Mouse (Mus musculus) Patski (cell line): ENCODE measurements around the gene Cldnd2. TPM values are rescaled to one million over a fixed set of nuclear protein-coding genes. Genes with fewer than 3 reads are reported as not detected.

Experiments used
- ATAC-seq: fragments of 100-300 bp; one replicate; pipeline ENCODE4 v1.8.0; 2021
- CTCF ChIA-PET: fragments of 350-600 bp; sonication (Branson Sonifier 250); formaldehyde crosslinking; loops from one replicate; lab custom pipeline; 2022; ENCODE audit warnings: inconsistent platforms; lab: Charles Lee
- POLR2A ChIA-PET: fragments of 350-600 bp; sonication (Branson Sonifier 250); formaldehyde crosslinking; loops from one replicate; lab custom pipeline; 2022; ENCODE audit warnings: antibody characterized with exemption, inconsistent platforms; lab: Charles Lee
- DNase-seq: peaks from one replicate; pipeline ENCODE4 v3.0.0-alpha.2; 2011; ENCODE audit warnings: low read depth, low spot score
- H3K27me3 ChIP-seq: fragments of 371-371 bp; one replicate; pipeline ENCODE4 v1.5.1; 2021
- CTCF ChIP-seq: fragments of 100-300 bp; IDR thresholded peaks from one replicate; pipeline ENCODE4 v1.5.1; 2021
- in situ Hi-C: fragments of 300-500 bp; cut with MboI; formaldehyde crosslinking; loops from 3 replicates; pipeline ENCODE4 v1.11.1; 2018; ENCODE audit warnings: low pct_unique_long_range_greater_than_20kb, mixed read lengths
- polyA plus RNA-seq: library from polyadenylated mRNA; unstranded; gene quantifications from one replicate; pipeline ENCODE4 v1.2.3, GENCODE M21; 2021

The Cldnd2 gene
- polyA plus RNA-seq, 1 experiment from 2014 or later: not detected

DNA sequence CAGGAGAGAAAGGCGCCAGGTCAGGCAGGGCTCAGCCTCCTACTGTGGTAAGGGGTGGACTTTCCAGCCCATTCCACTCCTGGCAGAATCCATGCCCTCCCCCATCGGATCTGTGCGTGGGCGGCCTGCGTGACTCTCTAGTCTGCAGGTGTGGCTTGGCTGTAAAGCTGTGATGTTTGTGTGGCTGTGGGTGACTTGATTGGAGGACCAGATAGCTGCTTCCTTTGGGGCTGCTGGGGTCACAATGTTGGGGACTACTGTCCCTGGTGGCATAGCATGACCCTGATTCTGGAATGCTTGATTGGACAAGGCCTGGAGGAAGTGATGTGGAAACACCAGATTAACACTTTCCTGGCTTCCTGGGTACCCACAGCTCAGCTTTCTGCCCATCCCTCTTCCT is 48.1 kb downstream of the Cldnd2 start:
- in situ Hi-C loops: no loop called here
- no peak for DNase-seq
- POLR2A ChIA-PET: interaction anchor here (0.6 kb wide), 1 partner anchor 17 kb away, joined by 5 read pairs; no protein-coding TSS in a partner anchor
- CTCF ChIA-PET: interaction anchor here (0.9 kb wide), 1 partner anchor 110 kb away, joined by 3 read pairs; no protein-coding TSS in a partner anchor
- ATAC-seq: no peak
- H3K27me3 ChIP-seq: peaks cover 8% of the 10 kb centered on the region
- TF ChIP-seq CTCF: no peak

DNA sequence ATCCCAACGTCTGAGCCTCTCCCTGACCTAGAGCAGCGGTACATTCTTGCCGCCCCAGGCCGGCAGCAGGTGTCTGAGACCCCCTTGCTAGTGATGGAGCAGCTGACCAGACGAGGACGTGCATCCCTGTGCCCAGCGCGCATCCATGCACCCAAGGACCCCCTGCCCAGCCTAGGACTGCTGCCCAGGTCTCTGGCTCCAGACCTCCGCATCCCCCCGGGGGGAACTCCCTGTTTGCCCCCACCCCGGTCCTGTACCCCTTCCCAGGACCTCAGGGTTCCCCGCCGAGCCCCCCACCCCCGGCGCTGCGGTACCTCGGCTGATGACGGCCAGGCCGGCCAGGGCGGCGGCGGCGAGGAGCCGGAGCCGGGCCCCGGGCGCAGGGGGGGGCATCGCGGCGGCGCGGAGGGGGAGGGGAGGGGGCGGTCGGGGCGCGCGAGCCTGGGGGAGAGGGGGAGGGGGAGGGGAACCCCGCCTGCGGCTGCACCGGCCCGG is 49.1 kb downstream of the Cldnd2 start, which contains the start of gene Iglon5:
TSS of gene Iglon5 (minus strand) at position 445 of the 495 bp plus-strand sequence.
- DNase-seq: no peak
- in situ Hi-C loops: no loop called here

GRCm38 (mm10) chr7:43490182-43490584 is 49.6 kb downstream of the Cldnd2 start:
- CTCF ChIA-PET: no interaction called here
- DNase-seq: no peak
- POLR2A ChIA-PET: interaction anchor here (0.6 kb wide), 1 partner anchor 312 kb away, joined by 4 read pairs; no protein-coding TSS in a partner anchor
- H3K27me3 ChIP-seq: peaks cover 10% of the 10 kb centered on the region
- peak; percentile 42 for ATAC-seq
- TF ChIP-seq CTCF: no peak
- in situ Hi-C loops: no loop called here

More for the DNA sequence above, 49.1 kb downstream of the Cldnd2 start, which contains the start of gene Iglon5:
- ChIA-PET CTCF (no interaction called here), POLR2A (no interaction called here)
- peaks cover 10% of the 10 kb centered on the region for H3K27me3 ChIP-seq
- peak; percentile 12 for ATAC-seq
- TF ChIP-seq CTCF: no peak

GRCm38 (mm10) chr7:43490861-43491260 is 50.3 kb downstream of the Cldnd2 start:
- no peak for DNase-seq
- ChIA-PET CTCF (no interaction called here), POLR2A (interaction anchor here (0.6 kb wide), 1 partner anchor 313 kb away, joined by 4 read pairs; no protein-coding TSS in a partner anchor)
- no peak for ATAC-seq
- peaks cover 15% of the 10 kb centered on the region for H3K27me3 ChIP-seq
- TF ChIP-seq CTCF: no peak
- in situ Hi-C loops: no loop called here

Other genes starting within 250 kb of the Cldnd2 start
- 14.0 TPM for gene Zfp715, start 127.5 kb upstream of the Cldnd2 start, polyA plus RNA-seq
- not detected for gene Siglecf, start 89.4 kb upstream of the Cldnd2 start, polyA plus RNA-seq
- gene Siglecg, start 32.6 kb upstream of the Cldnd2 start, polyA plus RNA-seq: 0.56 TPM
- gene Lim2, start 13.1 kb upstream of the Cldnd2 start, polyA plus RNA-seq: not detected
- gene Nkg7, start 3.7 kb upstream of the Cldnd2 start, polyA plus RNA-seq: 0.23 TPM
- 214 TPM for gene Etfb, start 3.3 kb downstream of the Cldnd2 start, polyA plus RNA-seq
- gene Gm45233, start 3.3 kb downstream of the Cldnd2 start, polyA plus RNA-seq: 0.50 TPM
- gene Vsig10l, start 22.4 kb downstream of the Cldnd2 start, polyA plus RNA-seq: 4.0 TPM
- 5.7 TPM for gene Iglon5, start 49.3 kb downstream of the Cldnd2 start, polyA plus RNA-seq
- not detected for gene 4931406B18Rik, start 65.2 kb downstream of the Cldnd2 start, polyA plus RNA-seq
- gene Cd33, start 103.6 kb downstream of the Cldnd2 start, polyA plus RNA-seq: 0.06 TPM
- 3.2 TPM for gene Zfp658, start 121.5 kb downstream of the Cldnd2 start, polyA plus RNA-seq
- 8.7 TPM for gene Zfp719, start 138.8 kb downstream of the Cldnd2 start, polyA plus RNA-seq
- gene Zfp819, start 166.4 kb downstream of the Cldnd2 start, polyA plus RNA-seq: 1.1 TPM
- 0.06 TPM for gene Ceacam18, start 193.9 kb downstream of the Cldnd2 start, polyA plus RNA-seq
- 0.17 TPM for gene Siglece, start 219.4 kb downstream of the Cldnd2 start, polyA plus RNA-seq
- gene Ctu1, start 231.2 kb downstream of the Cldnd2 start, polyA plus RNA-seq: 10.0 TPM
- not detected for gene Klk14, start 249.6 kb downstream of the Cldnd2 start, polyA plus RNA-seq